Mouse (Mus musculus): Measurements from ENCODE around the gene Hbb-y. TPM values are rescaled to one million over a fixed set of nuclear protein-coding genes. Genes with fewer than 3 reads are reported as not detected.

Gene Hbb-y
- polyA plus RNA-seq, 2 experiments: 361 to 543 TPM

GRCm38 (mm10) chr7:103806856-103807255, 46.2 kb downstream of the Hbb-y start:
- TF ChIP-seq CTCF (IDR thresholded peaks at IDR 0.05; ENCODE audit: low read depth): peak; percentile 82
- TF ChIP-seq EP300 (IDR thresholded peaks at IDR 0.05; ENCODE audit: low read depth): no peak
- Histone ChIP-seq H3K27me3 (ENCODE audit: control insufficient read depth, insufficient read depth, low read length) (no peaks in the 10 kb centered on the region), H3K4me2 (ENCODE audit: low read depth) (no peak overlapping the region), H3K9me3 (ENCODE audit: control insufficient read depth, low read length) (no peaks in the 10 kb centered on the region), H3K36me3 (replicated peaks; ENCODE audit: control insufficient read depth, insufficient read depth, low read depth) (no peaks in the 10 kb centered on the region; the same call in 1 of the 2 replicates), H3K27ac (peak overlapping the region; percentile 76), H3K4me3 (ENCODE audit: insufficient read depth in 1 of 2, low read depth in 2 of 2, low read length in 2 of 2) (no peak overlapping the region), H3K4me1 (replicated peaks; ENCODE audit: control insufficient read depth in 2 of 2, insufficient read depth in 2 of 2, low read length in 1 of 2) (peaks cover 18 to 24% of the 10 kb centered on the region in 2 experiments), H3K9ac (replicated peaks) (peak overlapping the region; percentile 28)
- ATAC-seq (ENCODE audit: insufficient read depth): no peak
- peak in 1 of 3 experiments; percentile 74 for DNase-seq (ENCODE audit: low read depth in 3 of 3, low spot score in 3 of 3)
- WGBS (ENCODE audit: insufficient replicate concordance): 59% methylated on average over 1 of the region's 1 CpGs

Other genes with a start within 250 kb of the Hbb-y start
Only the 30 nearest of the 31 such genes appear.
- gene Olfr622, start 210.5 kb downstream of the Hbb-y start, polyA plus RNA-seq (2012; rRNA removed): not detected in 2 replicates
- not detected in 2 replicates for gene Olfr622, start 210.5 kb downstream of the Hbb-y start, polyA plus RNA-seq (2014; fragmentation: Nextera tagmentation; extraction: Ambion mirVana)
- gene Olfr623, start 189.5 kb downstream of the Hbb-y start, polyA plus RNA-seq (2012; rRNA removed): not detected in 2 replicates
- not detected in 2 replicates for gene Olfr623, start 189.5 kb downstream of the Hbb-y start, polyA plus RNA-seq (2014; fragmentation: Nextera tagmentation; extraction: Ambion mirVana)
- 0.01 TPM in 2 replicates for gene Olfr624, start 182.0 kb downstream of the Hbb-y start, polyA plus RNA-seq (2012; rRNA removed)
- not detected in 2 replicates for gene Olfr624, start 182.0 kb downstream of the Hbb-y start, polyA plus RNA-seq (2014; fragmentation: Nextera tagmentation; extraction: Ambion mirVana)
- gene Olfr625-ps1, start 170.5 kb downstream of the Hbb-y start, polyA plus RNA-seq (2012; rRNA removed): not detected in 2 replicates
- gene Olfr625-ps1, start 170.5 kb downstream of the Hbb-y start, polyA plus RNA-seq (2014; fragmentation: Nextera tagmentation; extraction: Ambion mirVana): not detected in 2 replicates
- gene Olfr243, start 138.5 kb downstream of the Hbb-y start, polyA plus RNA-seq (2012; rRNA removed): not detected in 2 replicates
- not detected in 2 replicates for gene Olfr243, start 138.5 kb downstream of the Hbb-y start, polyA plus RNA-seq (2014; fragmentation: Nextera tagmentation; extraction: Ambion mirVana)
- not detected in 2 replicates for gene Olfr628, start 122.8 kb downstream of the Hbb-y start, polyA plus RNA-seq (2012; rRNA removed)
- gene Olfr628, start 122.8 kb downstream of the Hbb-y start, polyA plus RNA-seq (2014; fragmentation: Nextera tagmentation; extraction: Ambion mirVana): not detected in 2 replicates
- gene Olfr629, start 108.3 kb downstream of the Hbb-y start, polyA plus RNA-seq (2012; rRNA removed): 0.08 TPM in 1 of 2 replicates, not detected in the other
- 0.18 and 0.22 TPM in 2 replicates for gene Olfr629, start 108.3 kb downstream of the Hbb-y start, polyA plus RNA-seq (2014; fragmentation: Nextera tagmentation; extraction: Ambion mirVana)
- gene Olfr630, start 95.9 kb downstream of the Hbb-y start, polyA plus RNA-seq (2012; rRNA removed): 0.03 TPM in 2 replicates
- not detected in 2 replicates for gene Olfr630, start 95.9 kb downstream of the Hbb-y start, polyA plus RNA-seq (2014; fragmentation: Nextera tagmentation; extraction: Ambion mirVana)
- gene Olfr69, start 81.6 kb downstream of the Hbb-y start, polyA plus RNA-seq (2012; rRNA removed): 0.01 TPM in 1 of 2 replicates, not detected in the other
- not detected in 2 replicates for gene Olfr69, start 81.6 kb downstream of the Hbb-y start, polyA plus RNA-seq (2014; fragmentation: Nextera tagmentation; extraction: Ambion mirVana)
- gene Olfr68, start 73.5 kb downstream of the Hbb-y start, polyA plus RNA-seq (2012; rRNA removed): 0.02 and 0.10 TPM in 2 replicates
- 0.08 TPM in 1 of 2 replicates, not detected in the other for gene Olfr68, start 73.5 kb downstream of the Hbb-y start, polyA plus RNA-seq (2014; fragmentation: Nextera tagmentation; extraction: Ambion mirVana)
- gene Olfr67, start 61.4 kb downstream of the Hbb-y start, polyA plus RNA-seq (2012; rRNA removed): 0.02 TPM in 1 of 2 replicates, not detected in the other
- gene Olfr67, start 61.4 kb downstream of the Hbb-y start, polyA plus RNA-seq (2014; fragmentation: Nextera tagmentation; extraction: Ambion mirVana): not detected in 2 replicates
- 57,913 and 74,220 TPM in 2 replicates for gene Hbb-bt, start 39.2 kb downstream of the Hbb-y start, polyA plus RNA-seq (2012; rRNA removed)
- 62,702 and 66,320 TPM in 2 replicates for gene Hbb-bt, start 39.2 kb downstream of the Hbb-y start, polyA plus RNA-seq (2014; fragmentation: Nextera tagmentation; extraction: Ambion mirVana)
- 195,474 and 209,901 TPM in 2 replicates for gene Hbb-bs, start 25.1 kb downstream of the Hbb-y start, polyA plus RNA-seq (2012; rRNA removed)
- 126,713 and 131,477 TPM in 2 replicates for gene Hbb-bs, start 25.1 kb downstream of the Hbb-y start, polyA plus RNA-seq (2014; fragmentation: Nextera tagmentation; extraction: Ambion mirVana)
- gene Hbb-bh2, start 12.7 kb downstream of the Hbb-y start, polyA plus RNA-seq (2012; rRNA removed): 0.19 and 0.36 TPM in 2 replicates
- not detected in 2 replicates for gene Hbb-bh2, start 12.7 kb downstream of the Hbb-y start, polyA plus RNA-seq (2014; fragmentation: Nextera tagmentation; extraction: Ambion mirVana)
- 94.8 and 146 TPM in 2 replicates for gene Hbb-bh1, start 10.1 kb downstream of the Hbb-y start, polyA plus RNA-seq (2012; rRNA removed)
- 155 and 211 TPM in 2 replicates for gene Hbb-bh1, start 10.1 kb downstream of the Hbb-y start, polyA plus RNA-seq (2014; fragmentation: Nextera tagmentation; extraction: Ambion mirVana)
- 0.03 TPM in 1 of 2 replicates, not detected in the other for gene Olfr66, start 33.0 kb upstream of the Hbb-y start, polyA plus RNA-seq (2012; rRNA removed)
- not detected in 2 replicates for gene Olfr66, start 33.0 kb upstream of the Hbb-y start, polyA plus RNA-seq (2014; fragmentation: Nextera tagmentation; extraction: Ambion mirVana)
- gene Olfr64, start 41.3 kb upstream of the Hbb-y start, polyA plus RNA-seq (2012; rRNA removed): under 0.01 TPM in 1 of 2 replicates, not detected in the other
- gene Olfr64, start 41.3 kb upstream of the Hbb-y start, polyA plus RNA-seq (2014; fragmentation: Nextera tagmentation; extraction: Ambion mirVana): not detected in 2 replicates
- not detected in 2 replicates for gene Olfr65, start 50.3 kb upstream of the Hbb-y start, polyA plus RNA-seq (2012; rRNA removed)
- gene Olfr65, start 50.3 kb upstream of the Hbb-y start, polyA plus RNA-seq (2014; fragmentation: Nextera tagmentation; extraction: Ambion mirVana): not detected in 2 replicates
- gene Olfr631, start 75.6 kb upstream of the Hbb-y start, polyA plus RNA-seq (2012; rRNA removed): 0.84 and 0.95 TPM in 2 replicates
- 0.19 and 0.24 TPM in 2 replicates for gene Olfr631, start 75.6 kb upstream of the Hbb-y start, polyA plus RNA-seq (2014; fragmentation: Nextera tagmentation; extraction: Ambion mirVana)
- 1.9 and 2.2 TPM in 2 replicates for gene Olfr632, start 81.1 kb upstream of the Hbb-y start, polyA plus RNA-seq (2012; rRNA removed)
- gene Olfr632, start 81.1 kb upstream of the Hbb-y start, polyA plus RNA-seq (2014; fragmentation: Nextera tagmentation; extraction: Ambion mirVana): 0.52 and 0.69 TPM in 2 replicates
- gene Olfr633, start 91.2 kb upstream of the Hbb-y start, polyA plus RNA-seq (2012; rRNA removed): 0.04 and 0.06 TPM in 2 replicates
- not detected in 2 replicates for gene Olfr633, start 91.2 kb upstream of the Hbb-y start, polyA plus RNA-seq (2014; fragmentation: Nextera tagmentation; extraction: Ambion mirVana)
- 0.02 and 0.03 TPM in 2 replicates for gene Olfr635, start 117.9 kb upstream of the Hbb-y start, polyA plus RNA-seq (2012; rRNA removed)
- gene Olfr635, start 117.9 kb upstream of the Hbb-y start, polyA plus RNA-seq (2014; fragmentation: Nextera tagmentation; extraction: Ambion mirVana): not detected in 2 replicates
- gene Olfr638, start 145.5 kb upstream of the Hbb-y start, polyA plus RNA-seq (2012; rRNA removed): 0.06 and 0.18 TPM in 2 replicates
- not detected in 2 replicates for gene Olfr638, start 145.5 kb upstream of the Hbb-y start, polyA plus RNA-seq (2014; fragmentation: Nextera tagmentation; extraction: Ambion mirVana)
- not detected in 2 replicates for gene Olfr639, start 164.1 kb upstream of the Hbb-y start, polyA plus RNA-seq (2012; rRNA removed)
- 0.03 TPM in 1 of 2 replicates, not detected in the other for gene Olfr639, start 164.1 kb upstream of the Hbb-y start, polyA plus RNA-seq (2014; fragmentation: Nextera tagmentation; extraction: Ambion mirVana)
- not detected in 2 replicates for gene Olfr640, start 172.4 kb upstream of the Hbb-y start, polyA plus RNA-seq (2012; rRNA removed)
- gene Olfr640, start 172.4 kb upstream of the Hbb-y start, polyA plus RNA-seq (2014; fragmentation: Nextera tagmentation; extraction: Ambion mirVana): not detected in 2 replicates
- gene Olfr641, start 182.2 kb upstream of the Hbb-y start, polyA plus RNA-seq (2012; rRNA removed): not detected in 2 replicates
- gene Olfr641, start 182.2 kb upstream of the Hbb-y start, polyA plus RNA-seq (2014; fragmentation: Nextera tagmentation; extraction: Ambion mirVana): not detected in 2 replicates
- gene Olfr642, start 199.4 kb upstream of the Hbb-y start, polyA plus RNA-seq (2012; rRNA removed): not detected in 2 replicates
- not detected in 2 replicates for gene Olfr642, start 199.4 kb upstream of the Hbb-y start, polyA plus RNA-seq (2014; fragmentation: Nextera tagmentation; extraction: Ambion mirVana)
- gene 4930516K23Rik, start 208.2 kb upstream of the Hbb-y start, polyA plus RNA-seq (2012; rRNA removed): not detected in 2 replicates
- not detected in 2 replicates for gene 4930516K23Rik, start 208.2 kb upstream of the Hbb-y start, polyA plus RNA-seq (2014; fragmentation: Nextera tagmentation; extraction: Ambion mirVana)
- gene Olfr644, start 218.7 kb upstream of the Hbb-y start, polyA plus RNA-seq (2012; rRNA removed): not detected in 2 replicates
- gene Olfr644, start 218.7 kb upstream of the Hbb-y start, polyA plus RNA-seq (2014; fragmentation: Nextera tagmentation; extraction: Ambion mirVana): not detected in 2 replicates
- gene Olfr645, start 232.2 kb upstream of the Hbb-y start, polyA plus RNA-seq (2012; rRNA removed): not detected in 2 replicates
- not detected in 2 replicates for gene Olfr645, start 232.2 kb upstream of the Hbb-y start, polyA plus RNA-seq (2014; fragmentation: Nextera tagmentation; extraction: Ambion mirVana)